Mouse (Mus musculus): Measurements from ENCODE around the gene Zfr.
"Not testable (repeated sequence)": the region's sequence is repeated elsewhere in the genome, so short reads cannot be mapped to it uniquely, and the experiment has no call there.

Zfr gene

DNA sequence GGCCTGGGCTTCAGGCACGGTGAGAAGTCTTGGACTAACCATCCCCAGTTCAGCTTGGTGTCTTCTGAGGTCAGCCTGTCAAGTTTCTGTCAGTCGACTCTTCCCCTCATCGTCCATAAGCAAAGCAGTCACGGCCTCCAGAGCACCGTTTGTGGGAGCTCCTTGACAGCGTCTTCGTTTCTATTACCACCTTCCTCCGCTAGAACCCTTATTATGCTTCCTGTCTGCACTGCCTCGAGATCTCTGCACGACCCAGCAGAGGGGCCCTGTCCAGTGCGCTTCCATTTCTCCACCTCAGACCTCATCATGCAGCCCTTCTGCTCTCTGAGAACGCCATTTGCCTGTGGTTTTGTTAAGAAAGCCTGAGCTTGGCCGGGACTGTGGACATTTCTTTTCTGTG lies 99.2 kb downstream of the Zfr start:
- DNase-seq (ENCODE audit: low spot score), result no peak

DNA sequence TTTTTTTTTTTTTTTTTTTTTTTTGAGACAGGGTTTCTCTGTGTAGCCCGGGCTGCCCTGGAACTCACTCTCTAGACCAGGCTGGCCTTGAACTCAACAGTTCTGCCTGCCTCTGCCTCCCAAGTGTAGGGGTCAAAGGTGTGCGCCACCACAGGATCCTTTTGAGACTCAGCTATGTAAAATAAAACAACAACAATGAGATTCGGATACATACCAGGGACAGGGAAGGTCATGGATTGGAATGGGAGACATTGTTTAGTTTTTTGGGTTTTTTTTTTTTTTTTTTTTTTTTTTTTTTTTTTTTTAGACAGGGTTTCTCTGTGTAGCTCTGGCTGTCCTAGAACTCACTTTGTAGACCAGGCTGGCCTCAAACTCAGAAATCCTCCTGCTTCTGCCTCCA lies 99.7 kb downstream of the Zfr start:
- not testable (repeated sequence) for DNase-seq (ENCODE audit: low spot score)

DNA sequence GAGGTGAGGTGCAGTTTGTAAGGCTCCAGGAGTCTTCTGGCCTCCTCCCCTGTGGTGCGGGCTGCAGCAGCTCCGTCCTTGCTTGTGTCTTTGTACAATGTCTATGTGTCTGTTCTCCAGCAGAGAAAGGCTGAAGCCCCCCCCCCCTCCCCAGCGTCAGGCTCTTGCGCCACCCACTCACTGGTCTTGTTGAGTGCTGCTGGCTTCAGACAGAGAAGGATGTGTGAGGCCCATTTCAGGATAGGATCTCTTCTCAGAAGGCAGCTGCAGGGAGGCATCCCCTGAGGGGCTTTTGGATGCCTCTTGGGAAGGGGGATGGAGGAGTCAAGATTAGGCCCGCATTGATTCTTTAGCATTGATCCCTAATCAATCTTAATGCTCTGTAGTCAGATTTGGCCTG lies 100.2 kb downstream of the Zfr start:
- no peak for DNase-seq (ENCODE audit: low spot score)

DNA sequence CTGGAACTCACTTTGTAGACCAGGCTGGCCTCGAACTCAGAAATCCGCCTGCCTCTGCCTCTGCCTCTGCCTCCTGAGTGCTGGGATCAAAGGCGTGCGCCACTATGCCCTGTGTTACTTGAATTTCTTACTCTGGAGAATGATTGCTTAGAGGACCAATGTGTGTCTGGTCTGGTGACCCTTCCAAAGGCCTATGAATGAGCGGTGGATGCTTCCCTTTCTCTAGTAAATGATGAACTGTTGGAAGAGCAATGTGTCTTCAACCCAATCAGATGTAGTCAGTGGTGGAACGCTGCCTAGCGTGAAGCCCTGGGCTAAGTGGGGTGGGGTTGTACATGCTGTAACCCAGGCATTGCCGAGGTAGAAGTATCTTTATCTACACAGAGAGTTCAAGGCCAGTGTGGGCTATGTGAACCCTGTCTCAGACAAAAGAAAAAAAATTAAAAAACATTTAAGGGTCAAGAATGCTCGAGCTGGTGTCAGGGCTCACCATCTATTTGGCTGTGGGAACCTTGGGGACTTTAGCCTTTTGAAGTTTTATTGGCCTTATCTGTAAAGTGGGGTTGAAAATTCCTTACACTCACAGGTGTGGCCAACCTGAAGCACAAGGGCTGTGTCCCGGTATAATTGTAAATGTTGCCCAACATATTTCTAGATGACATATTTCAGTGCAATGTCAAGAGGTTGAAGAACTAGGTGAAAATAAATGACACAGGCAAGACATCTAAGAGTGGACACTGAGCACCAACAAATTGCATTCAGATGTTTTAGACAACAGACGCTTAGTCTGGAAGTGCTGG lies 101.2 kb downstream of the Zfr start:
- no peak for DNase-seq (ENCODE audit: low spot score)

DNA sequence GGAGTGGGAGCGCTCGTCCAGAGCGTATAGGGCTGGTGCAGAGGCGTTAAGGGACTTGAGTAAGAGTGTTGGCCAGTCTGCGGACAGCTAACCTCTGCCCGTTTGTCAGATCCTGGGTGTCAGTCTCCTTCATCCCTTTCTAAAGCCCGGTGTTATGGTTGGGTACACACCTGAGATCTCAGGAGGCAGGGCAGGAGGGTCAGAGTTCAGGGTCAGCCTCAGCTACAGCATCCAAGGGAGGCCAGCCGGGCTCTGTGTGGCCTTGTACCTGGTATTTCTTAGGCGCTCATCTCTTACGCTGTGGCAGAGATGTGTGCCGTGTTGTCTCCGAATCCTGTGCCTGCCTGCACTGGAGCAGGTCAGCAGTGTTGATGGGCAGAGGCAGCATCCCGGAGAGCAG lies 103.5 kb downstream of the Zfr start:
- DNase-seq (ENCODE audit: low spot score), result no peak

DNA sequence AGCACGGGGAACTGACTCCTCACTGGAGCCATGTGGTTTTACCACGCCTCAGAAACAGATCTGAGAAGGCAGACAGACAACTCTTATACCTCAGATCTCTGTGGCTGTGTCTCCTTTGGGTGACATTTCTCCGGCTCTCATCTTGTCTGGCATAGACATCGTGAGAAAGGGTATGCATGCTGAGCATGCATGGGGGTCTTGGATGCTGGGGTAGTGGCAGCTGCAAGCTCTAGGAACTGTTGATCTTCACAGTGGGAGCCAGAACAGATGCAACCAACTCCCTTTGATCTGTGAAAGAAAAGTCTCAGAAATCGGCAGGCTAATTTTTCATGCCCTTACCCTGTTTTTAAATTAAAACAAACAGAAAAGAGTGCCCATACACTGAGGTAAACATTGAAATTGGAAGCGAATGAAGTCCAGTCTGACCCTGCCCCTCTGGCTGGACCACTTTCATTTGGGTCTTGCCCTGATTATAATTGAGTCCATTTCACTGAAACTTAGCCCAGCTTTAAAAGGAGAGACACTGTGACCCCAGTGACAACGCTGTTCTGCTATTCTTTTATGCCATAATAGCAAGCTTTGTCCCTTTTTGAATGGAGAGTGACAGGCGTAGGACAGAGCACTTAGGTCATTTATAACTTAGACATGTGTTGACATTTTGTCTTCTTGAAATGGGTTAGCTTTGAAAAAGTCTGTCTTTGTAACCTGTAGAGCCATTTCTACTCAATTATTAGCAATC lies 105.1 kb downstream of the Zfr start:
- DNase-seq (ENCODE audit: low spot score), result no peak

DNA sequence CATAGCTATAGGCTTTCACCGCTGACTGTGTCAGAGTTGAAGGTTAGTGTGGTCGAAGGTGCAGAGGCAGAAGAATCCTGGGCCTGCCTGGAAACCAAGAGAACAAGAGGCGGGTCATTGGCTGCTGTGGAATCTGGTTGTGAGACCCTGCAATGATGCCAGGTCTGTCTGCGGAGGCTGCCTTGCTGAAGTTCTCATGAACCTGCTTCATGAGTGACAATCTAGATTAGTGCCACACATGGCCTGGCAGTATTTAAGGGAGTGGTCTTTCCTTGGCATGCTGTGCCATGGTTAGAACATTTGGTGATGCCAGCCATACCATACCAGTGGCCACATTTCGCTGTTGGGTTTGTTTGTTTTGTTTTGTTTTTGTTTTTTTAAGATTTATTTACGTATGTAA lies 105.8 kb downstream of the Zfr start:
- no peak for DNase-seq (ENCODE audit: low spot score)

DNA sequence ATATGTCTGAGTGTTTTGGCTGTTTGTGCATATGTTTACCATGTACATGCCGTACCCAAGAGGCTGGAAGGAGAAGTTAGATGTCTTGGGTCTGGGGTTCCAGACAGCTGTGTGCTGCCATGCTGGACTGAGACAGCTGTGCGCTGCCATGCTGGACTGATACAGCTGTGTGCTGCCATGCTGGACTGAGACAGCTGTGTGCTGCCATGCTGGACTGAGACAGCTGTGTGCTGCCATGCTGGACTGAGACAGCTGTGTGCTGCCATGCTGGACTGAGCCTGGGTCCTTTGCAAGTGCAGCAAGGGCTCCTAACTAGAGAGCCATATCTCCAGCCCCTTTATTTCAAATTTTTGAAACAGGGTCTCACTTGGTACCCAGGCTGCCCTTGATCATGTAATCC lies 106.6 kb downstream of the Zfr start:
- DNase-seq (ENCODE audit: low spot score), result no peak

DNA sequence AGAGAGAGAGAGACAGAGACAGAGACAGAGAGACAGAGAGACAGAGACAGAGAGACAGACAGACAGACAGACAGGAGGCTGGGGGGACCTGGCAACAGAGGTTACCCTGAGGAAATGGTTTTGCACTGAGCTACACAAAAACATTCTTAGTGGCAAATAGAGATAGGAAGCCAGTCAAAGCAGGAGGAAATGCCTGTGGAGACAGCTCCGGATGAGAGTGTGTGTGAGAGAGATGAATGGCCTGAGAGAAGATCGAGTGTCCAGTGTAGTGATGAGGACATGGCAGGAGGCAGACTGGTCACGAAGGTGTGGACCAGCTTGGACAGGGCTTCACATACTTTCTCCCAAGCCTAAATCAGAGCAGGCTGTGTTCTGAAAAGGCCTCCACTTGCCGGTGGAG lies 107.4 kb downstream of the Zfr start:
- DNase-seq (ENCODE audit: low spot score), result no peak

DNA sequence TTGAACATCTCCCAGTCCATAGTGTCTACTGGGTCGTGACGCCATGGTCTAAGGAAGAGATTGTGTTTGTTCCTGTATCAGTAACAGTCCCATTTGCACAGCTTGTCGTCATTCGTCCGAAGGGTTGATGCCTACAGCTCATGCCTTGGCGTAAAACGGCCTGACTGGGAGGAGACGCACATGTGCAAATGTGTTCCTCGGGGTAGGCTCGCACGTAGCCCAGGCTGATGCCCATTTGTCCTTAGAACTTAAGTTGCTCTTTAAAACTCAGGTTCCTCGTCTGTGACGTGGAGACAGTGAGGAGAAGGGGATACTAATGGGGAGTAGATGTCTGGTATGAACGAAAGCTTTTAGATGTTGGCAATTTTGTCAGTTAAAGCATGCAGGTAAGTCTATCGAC lies 109.3 kb downstream of the Zfr start:
- DNase-seq (ENCODE audit: low spot score), result no peak

DNA sequence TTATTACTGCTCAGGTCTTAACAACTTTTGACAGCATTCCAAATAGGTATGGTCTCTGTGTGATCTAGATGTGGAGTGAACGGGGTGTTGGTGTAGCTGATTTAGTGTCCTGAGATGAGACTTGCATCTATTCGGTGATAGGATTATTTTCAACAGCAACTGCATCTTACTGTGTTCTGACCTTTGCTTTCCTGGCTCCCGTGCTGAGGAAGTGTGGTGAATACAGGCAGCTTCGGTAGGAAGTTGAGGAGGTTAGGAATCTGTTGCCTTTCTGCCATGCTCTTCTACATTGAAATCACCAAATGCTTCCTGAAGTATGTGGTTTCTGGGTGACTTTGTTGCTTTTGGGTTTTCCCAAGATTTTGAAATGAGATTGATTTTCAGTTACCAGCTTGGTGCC lies 109.7 kb downstream of the Zfr start:
- no peak for DNase-seq (ENCODE audit: low spot score)

DNA sequence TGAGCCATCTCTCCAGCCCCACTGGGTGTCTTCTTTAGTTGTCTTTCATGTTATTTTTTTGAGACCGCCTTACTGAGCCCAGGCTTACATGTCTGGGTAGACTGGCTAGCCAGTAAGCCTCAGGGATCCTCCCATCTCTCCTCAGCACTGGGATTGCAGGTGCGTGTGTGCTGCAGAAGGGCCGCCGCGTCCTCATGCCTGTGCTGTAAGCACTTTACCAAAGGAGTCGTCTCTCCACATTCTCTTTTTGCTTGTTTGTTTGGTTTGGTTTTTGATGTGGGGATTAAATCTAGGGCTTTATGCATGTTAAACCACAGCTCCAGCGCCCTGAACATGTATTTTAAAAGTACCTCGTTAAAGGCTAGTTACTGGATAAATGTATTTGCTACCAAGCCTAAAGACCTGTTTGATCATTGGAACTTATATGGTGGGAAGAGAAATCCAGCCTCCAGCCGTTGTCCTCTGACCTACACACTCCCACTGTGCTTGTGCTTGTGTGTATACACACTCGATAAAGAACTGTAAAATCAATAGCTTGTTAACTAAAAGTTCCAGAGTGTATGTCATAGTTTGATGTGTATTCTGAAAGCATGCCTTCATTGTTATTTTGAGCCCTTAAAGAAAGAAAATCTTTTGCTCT lies 112.1 kb downstream of the Zfr start:
- DNase-seq (ENCODE audit: low spot score), result no peak

DNA sequence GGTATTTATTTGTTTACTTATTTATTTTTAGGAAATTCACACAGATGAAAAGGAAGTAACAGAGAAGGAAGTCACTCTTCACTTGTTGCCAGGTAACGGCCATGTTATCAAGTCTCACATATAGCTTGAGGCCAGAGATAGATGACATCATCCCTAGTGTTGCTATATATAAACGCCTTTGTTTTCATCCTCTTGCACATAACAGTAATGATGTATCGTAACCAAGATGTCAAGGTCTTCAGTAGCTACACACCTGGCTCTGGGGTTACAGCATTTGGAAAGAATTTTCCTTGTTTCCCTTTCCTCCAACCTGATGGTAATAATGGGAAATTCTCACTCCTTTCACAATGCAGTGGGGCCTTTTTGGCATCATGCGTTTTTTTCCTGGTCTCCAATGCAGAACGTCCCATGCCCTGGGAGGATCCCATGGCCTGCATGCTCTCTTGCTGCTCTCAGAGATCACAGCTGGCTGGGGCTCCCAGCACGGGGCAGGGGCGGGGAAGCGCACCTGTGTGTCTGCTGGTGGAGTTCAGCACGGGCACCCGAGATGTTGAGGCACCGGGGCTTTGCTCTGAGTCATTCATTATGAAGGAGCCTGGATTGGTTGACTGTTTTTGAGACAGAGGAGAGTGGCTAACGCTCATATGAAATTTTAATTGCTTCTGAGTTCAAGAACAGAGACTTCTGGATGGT lies 112.8 kb downstream of the Zfr start:
- no peak for DNase-seq (ENCODE audit: low spot score)

DNA sequence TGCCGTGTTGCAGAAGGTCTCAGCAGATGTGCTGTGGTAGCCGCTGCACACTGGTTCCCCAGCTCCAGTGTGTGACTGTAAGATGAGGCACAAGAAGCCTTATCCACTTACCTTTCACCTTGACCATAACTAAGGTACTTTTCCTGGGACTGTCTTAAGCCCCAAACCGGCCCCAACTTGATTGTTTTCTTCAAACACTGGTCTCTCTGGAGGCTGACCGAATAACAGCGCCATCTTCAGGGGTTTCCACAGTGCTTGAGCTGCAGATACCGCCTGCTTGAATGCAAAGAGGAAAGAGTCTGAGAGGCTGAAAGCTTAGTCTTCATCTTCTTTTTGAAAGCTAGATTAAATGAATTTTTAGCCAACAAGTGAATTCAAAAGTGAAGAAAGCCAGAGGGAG lies 113.8 kb downstream of the Zfr start:
- no peak for DNase-seq (ENCODE audit: low spot score)

DNA sequence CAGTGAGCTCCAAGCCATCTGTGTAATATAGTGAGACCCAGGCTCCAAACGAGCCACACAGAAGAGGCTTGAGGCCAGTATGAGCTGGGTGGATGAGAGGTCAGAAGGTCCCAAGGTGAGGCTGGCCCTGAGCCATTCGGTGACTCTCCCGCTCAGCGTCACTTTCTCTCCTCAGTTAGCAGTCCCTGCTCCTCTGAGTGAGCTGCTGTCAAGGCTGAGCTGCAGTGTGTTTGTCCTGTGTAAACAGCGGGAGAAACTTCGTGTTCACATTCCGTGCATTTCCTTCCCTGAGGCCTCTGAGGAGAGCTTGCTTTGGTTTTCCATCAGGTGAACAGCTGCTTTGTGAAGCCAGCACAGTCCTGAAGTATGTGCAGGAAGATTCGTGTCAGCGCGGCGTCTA lies 114.8 kb downstream of the Zfr start:
- DNase-seq (ENCODE audit: low spot score), result no peak

DNA sequence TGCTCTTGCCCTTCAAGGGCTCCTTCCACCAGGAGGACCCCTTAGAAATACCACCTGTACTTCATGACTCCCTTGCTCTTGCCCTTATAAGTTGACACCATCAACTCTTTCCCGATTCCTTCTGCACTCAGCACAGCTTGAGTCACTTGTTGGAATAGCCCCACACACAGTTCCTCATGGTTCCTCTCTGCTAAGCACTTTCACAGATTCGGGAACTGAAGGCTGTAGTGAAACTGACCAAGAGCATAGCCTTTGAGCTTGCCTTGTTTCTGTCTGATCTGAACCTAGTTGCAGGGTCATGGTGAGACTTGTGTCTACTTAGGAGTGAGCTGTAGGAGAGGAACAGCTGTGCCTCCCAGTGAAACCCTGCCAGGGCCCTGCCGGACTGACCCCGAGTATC lies 115.4 kb downstream of the Zfr start:
- no peak for DNase-seq (ENCODE audit: low spot score)

Measured in urinary bladder, postnatal 14 days (tissue).